Mouse (Mus musculus): Measurements from ENCODE around the gene Dclk1. TPM values are rescaled to one million over a fixed set of nuclear protein-coding genes. Genes with fewer than 3 reads are reported as not detected.

Gene Dclk1
- total and polyA plus RNA-seq, 2 experiments from 2014 or later: 213 to 214 TPM

DNA sequence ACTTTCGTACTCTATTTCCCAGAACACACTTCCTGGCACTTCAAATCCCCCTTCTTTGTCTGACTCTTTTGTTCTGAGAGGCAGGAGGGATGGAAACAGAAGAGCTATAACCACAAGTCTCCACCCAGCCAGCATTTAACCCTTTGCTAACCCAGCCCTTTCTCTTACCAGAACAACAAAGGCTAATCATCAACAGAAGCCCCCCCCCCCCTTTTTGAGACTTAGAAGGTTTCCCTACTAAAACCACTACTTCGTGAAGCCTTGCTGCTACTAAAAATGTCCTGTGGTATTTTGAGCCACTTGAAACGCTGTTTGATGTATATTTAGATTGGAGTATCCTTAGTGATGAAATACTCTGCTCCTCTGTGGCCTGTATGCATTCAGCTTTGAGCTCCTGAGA, 177.2 kb downstream of the Dclk1 start:
- Histone ChIP-seq H3K36me3 (ENCODE audit: insufficient read depth, low read length) (no peaks in the 10 kb centered on the region), H3K4me2 (ENCODE audit: low read depth, low read length) (no peak overlapping the region), H3K9me3 (ENCODE audit: low read length) (no peaks in the 10 kb centered on the region), H3K4me3 (ENCODE audit: low read length) (no peak overlapping the region), H3K9ac (replicated peaks; ENCODE audit: low read length) (no peak overlapping the region), H3K27ac (no peak overlapping the region), H3K27me3 (ENCODE audit: insufficient read depth, low read length) (no peaks in the 10 kb centered on the region), H3K4me1 (ENCODE audit: insufficient read depth, low read length) (peaks cover 27% of the 10 kb centered on the region; the same call in 1 of the 2 replicates)
- ATAC-seq (no peak), DNase-seq (ENCODE audit: low spot score) (no peak)
- WGBS: 28% methylated on average over 3 of the region's 3 CpGs
- no peak for TF ChIP-seq CTCF (IDR thresholded peaks at IDR 0.05; ENCODE audit: low read depth)

- DNase-seq (ENCODE audit: low spot score) (no peak), ATAC-seq (no peak)
- WGBS: 53% methylated on average over 8 of the region's 8 CpGs
- no peak overlapping the region for H3K9ac ChIP-seq (replicated peaks; ENCODE audit: low read length)
- no peaks in the 10 kb centered on the region for H3K27me3 ChIP-seq (ENCODE audit: insufficient read depth, low read length)
- H3K4me2 ChIP-seq (ENCODE audit: low read depth, low read length): no peak overlapping the region
- TF ChIP-seq CTCF (IDR thresholded peaks at IDR 0.05; ENCODE audit: low read depth): no peak
- no peaks in the 10 kb centered on the region for H3K36me3 ChIP-seq (ENCODE audit: insufficient read depth, low read length)
- no peaks in the 10 kb centered on the region for H3K9me3 ChIP-seq (ENCODE audit: low read length)
- H3K4me3 ChIP-seq (ENCODE audit: low read length): no peak overlapping the region
- H3K4me1 ChIP-seq (ENCODE audit: insufficient read depth, low read length): peaks cover 17% of the 10 kb centered on the region; the same call in 1 of the 2 replicates
- no peak overlapping the region for H3K27ac ChIP-seq
These were observed 178.4 kb downstream of the Dclk1 start for GRCm38 (mm10) chr3:55420436-55421083.

GRCm38 (mm10) chr3:55423640-55424397, 181.7 kb downstream of the Dclk1 start:
- no peaks in the 10 kb centered on the region for H3K9me3 ChIP-seq (ENCODE audit: low read length)
- H3K27ac ChIP-seq: peak overlapping the region; percentile 70
- H3K4me2 ChIP-seq (ENCODE audit: low read depth, low read length): peak overlapping the region; percentile 33; the same call in 1 of the 2 replicates
- H3K36me3 ChIP-seq (ENCODE audit: insufficient read depth, low read length): no peaks in the 10 kb centered on the region
- WGBS: 8% methylated on average over 11 of the region's 11 CpGs
- H3K4me3 ChIP-seq (ENCODE audit: low read length): no peak overlapping the region
- H3K4me1 ChIP-seq (ENCODE audit: insufficient read depth, low read length): peaks cover 12% of the 10 kb centered on the region; the same call in 1 of the 2 replicates
- ATAC-seq (peak; percentile 93), DNase-seq (ENCODE audit: low spot score) (peak; percentile 80)
- peak; percentile 44 for TF ChIP-seq CTCF (IDR thresholded peaks at IDR 0.05; ENCODE audit: low read depth)
- H3K27me3 ChIP-seq (ENCODE audit: insufficient read depth, low read length): no peaks in the 10 kb centered on the region
- H3K9ac ChIP-seq (replicated peaks; ENCODE audit: low read length): no peak overlapping the region

DNA sequence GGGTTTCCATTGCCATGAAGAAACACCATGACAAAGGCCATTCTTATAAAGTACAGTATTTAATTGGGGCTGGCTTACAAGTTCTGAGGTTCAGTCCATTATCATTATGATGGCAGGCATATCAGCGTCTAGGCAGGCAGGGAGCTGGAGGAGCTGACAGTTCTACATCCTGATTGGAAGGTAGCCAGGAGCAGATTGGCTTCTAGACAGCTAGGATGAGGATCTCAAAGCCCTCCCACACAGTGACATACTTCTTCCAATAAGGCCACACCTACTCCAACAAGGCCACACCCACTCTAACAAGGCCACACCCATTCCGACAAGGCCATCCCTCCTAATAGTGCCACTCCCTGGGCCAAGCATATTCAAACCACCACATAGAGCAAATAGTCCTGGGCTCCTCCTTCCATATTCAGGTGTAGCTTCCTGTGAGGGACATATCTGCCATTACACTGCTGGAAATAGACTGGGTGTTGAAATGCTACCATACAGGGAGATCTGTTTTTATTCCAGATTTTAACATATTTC, 187.9 kb downstream of the Dclk1 start:
- H3K9ac ChIP-seq (replicated peaks; ENCODE audit: low read length): no peak overlapping the region
- WGBS: 77% methylated on average over 2 of the region's 2 CpGs
- H3K4me1 ChIP-seq (ENCODE audit: insufficient read depth, low read length): no peaks in the 10 kb centered on the region
- no peaks in the 10 kb centered on the region for H3K36me3 ChIP-seq (ENCODE audit: insufficient read depth, low read length)
- H3K27ac ChIP-seq: no peak overlapping the region
- H3K4me3 ChIP-seq (ENCODE audit: low read length): no peak overlapping the region
- ATAC-seq (no peak), DNase-seq (ENCODE audit: low spot score) (no peak)
- no peaks in the 10 kb centered on the region for H3K9me3 ChIP-seq (ENCODE audit: low read length)
- H3K27me3 ChIP-seq (ENCODE audit: insufficient read depth, low read length): no peaks in the 10 kb centered on the region
- no peak for TF ChIP-seq CTCF (IDR thresholded peaks at IDR 0.05; ENCODE audit: low read depth)
- H3K4me2 ChIP-seq (ENCODE audit: low read depth, low read length): no peak overlapping the region

DNA sequence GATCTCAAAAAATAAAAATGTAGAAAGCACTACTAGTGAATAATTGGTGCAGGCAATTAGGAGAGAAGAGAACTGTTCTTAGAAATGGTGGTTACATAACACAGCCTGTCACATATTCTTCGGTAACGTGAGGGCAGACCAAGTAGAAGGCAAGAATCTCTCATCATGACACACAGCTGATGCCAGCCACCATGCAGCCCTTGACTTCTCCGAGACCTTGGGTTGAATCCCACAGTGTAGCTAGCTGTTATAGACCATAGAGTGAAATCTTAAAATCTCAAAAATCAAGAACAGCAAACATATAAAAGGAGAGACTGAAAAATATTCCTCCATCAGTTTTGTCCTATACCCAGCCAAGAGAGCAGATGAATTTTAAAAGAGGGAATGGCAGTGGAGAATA, 189.1 kb downstream of the Dclk1 start:
- no peaks in the 10 kb centered on the region for H3K27me3 ChIP-seq (ENCODE audit: insufficient read depth, low read length)
- no peaks in the 10 kb centered on the region for H3K9me3 ChIP-seq (ENCODE audit: low read length)
- no peaks in the 10 kb centered on the region for H3K36me3 ChIP-seq (ENCODE audit: insufficient read depth, low read length)
- H3K4me3 ChIP-seq (ENCODE audit: low read length): no peak overlapping the region
- no peak overlapping the region for H3K4me2 ChIP-seq (ENCODE audit: low read depth, low read length)
- H3K4me1 ChIP-seq (ENCODE audit: insufficient read depth, low read length): no peaks in the 10 kb centered on the region
- TF ChIP-seq CTCF (IDR thresholded peaks at IDR 0.05; ENCODE audit: low read depth): no peak
- no peak overlapping the region for H3K9ac ChIP-seq (replicated peaks; ENCODE audit: low read length)
- H3K27ac ChIP-seq: no peak overlapping the region
- WGBS: 83% methylated on average over 3 of the region's 3 CpGs
- no peak for ATAC-seq
- DNase-seq (ENCODE audit: low spot score): no peak

- TF ChIP-seq CTCF (IDR thresholded peaks at IDR 0.05; ENCODE audit: low read depth): no peak
- WGBS: 63% methylated on average over 1 of the region's 1 CpGs
- peak; percentile 33 for DNase-seq (ENCODE audit: low spot score)
- H3K36me3 ChIP-seq (ENCODE audit: insufficient read depth, low read length): no peaks in the 10 kb centered on the region
- peak overlapping the region; percentile 11; the same call in 1 of the 2 replicates for H3K27ac ChIP-seq
- H3K9me3 ChIP-seq (ENCODE audit: low read length): no peaks in the 10 kb centered on the region
- no peaks in the 10 kb centered on the region for H3K27me3 ChIP-seq (ENCODE audit: insufficient read depth, low read length)
- H3K4me2 ChIP-seq (ENCODE audit: low read depth, low read length): no peak overlapping the region
- no peak for ATAC-seq
- no peak overlapping the region for H3K4me3 ChIP-seq (ENCODE audit: low read length)
- no peak overlapping the region for H3K9ac ChIP-seq (replicated peaks; ENCODE audit: low read length)
- no peaks in the 10 kb centered on the region for H3K4me1 ChIP-seq (ENCODE audit: insufficient read depth, low read length)
These were observed 192.1 kb downstream of the Dclk1 start for GRCm38 (mm10) chr3:55434276-55434675.

All from hindbrain, postnatal 0 days (tissue).